Mouse (Mus musculus) hindbrain, postnatal 0 days (tissue): ENCODE data around the gene Ddah1. TPM values are rescaled to one million over a fixed set of nuclear protein-coding genes. Genes with fewer than 3 reads are reported as not detected.
A peak's percentile ranks its signal among the peaks of the same experiment; 100 is the strongest.

Source experiments
- ATAC-seq: fragments of 200-750 bp; cut with Nextera tagmentation; 2 replicates; pipeline ENCODE4 v1.8.0; 2017; ENCODE audit warnings: mild to moderate bottlenecking, moderate TSS enrichment, moderate library complexity
- DNase-seq: peaks from one replicate; pipeline ENCODE4 v3.0.0-alpha.2; 2015; ENCODE audit warnings: low spot score
- H3K27ac ChIP-seq: fragments of 300-500 bp; sonication (generic); 2 replicates; pipeline ENCODE4 v1.5.1; 2014; ENCODE audit warnings: mild to moderate bottlenecking
- H3K27me3 ChIP-seq: fragments of 300-500 bp; sonication (generic); 2 replicates; pipeline ENCODE4 v1.6.1; 2014; ENCODE audit warnings: low read length, mixed read lengths; ENCODE audit not compliant: insufficient read depth
- H3K36me3 ChIP-seq: fragments of 300-500 bp; sonication (generic); 2 replicates; pipeline ENCODE4 v1.6.1; 2014; ENCODE audit warnings: low read length, mixed read lengths; ENCODE audit not compliant: insufficient read depth
- H3K4me1 ChIP-seq: fragments of 300-500 bp; sonication (generic); 2 replicates; pipeline ENCODE4 v1.6.1; 2014; ENCODE audit warnings: antibody characterized with exemption, low read length, mixed read lengths; ENCODE audit not compliant: insufficient read depth
- H3K4me2 ChIP-seq: fragments of 300-500 bp; sonication (generic); 2 replicates; pipeline ENCODE4 v1.6.1; 2014; ENCODE audit warnings: low read depth, mild to moderate bottlenecking, low read length, moderate library complexity, mixed read lengths
- H3K4me3 ChIP-seq: fragments of 300-500 bp; sonication (generic); 2 replicates; pipeline ENCODE4 v1.5.1; 2014; ENCODE audit warnings: low read length
- H3K9ac ChIP-seq: fragments of 300-500 bp; sonication (generic); replicated peaks from 2 replicates; pipeline ENCODE4 v1.6.1; 2014; ENCODE audit warnings: mild to moderate bottlenecking, low read length, moderate library complexity, mixed read lengths
- H3K9me3 ChIP-seq: fragments of 300-500 bp; sonication (generic); 2 replicates; pipeline ENCODE4 v1.6.1; 2016; ENCODE audit warnings: low read length, mixed read lengths
- CTCF ChIP-seq: IDR thresholded peaks from 2 replicates; pipeline ENCODE4 v1.5.1; 2016; ENCODE audit warnings: antibody characterized with exemption, control low read depth, low read depth
- WGBS: fragments of 180-500 bp; shearing (Covaris S2); extraction: QIAGEN DNeasy Blood & Tissue Kit; methylation state at CpG from one replicate; pipeline ENCODE4 v1.1.7; 2014; 5-methylcytosine and 5-hydroxymethylcytosine counted together
- polyA plus RNA-seq: library from polyadenylated mRNA; unstranded; fragments of >200 nt; fragmentation: Nextera tagmentation; extraction: Ambion mirVana; gene quantifications from 2 replicates; pipeline ENCODE4 v1.2.1, GENCODE M21; 2015
- total RNA-seq: library from RNA; depleted of rRNA; stranded (reverse); fragments of >200 nt; gene quantifications from 2 replicates; pipeline ENCODE4 v1.2.3, GENCODE M21; 2014

The Ddah1 gene
- total and polyA plus RNA-seq, 2 experiments from 2014 or later: 125 to 170 TPM

DNA sequence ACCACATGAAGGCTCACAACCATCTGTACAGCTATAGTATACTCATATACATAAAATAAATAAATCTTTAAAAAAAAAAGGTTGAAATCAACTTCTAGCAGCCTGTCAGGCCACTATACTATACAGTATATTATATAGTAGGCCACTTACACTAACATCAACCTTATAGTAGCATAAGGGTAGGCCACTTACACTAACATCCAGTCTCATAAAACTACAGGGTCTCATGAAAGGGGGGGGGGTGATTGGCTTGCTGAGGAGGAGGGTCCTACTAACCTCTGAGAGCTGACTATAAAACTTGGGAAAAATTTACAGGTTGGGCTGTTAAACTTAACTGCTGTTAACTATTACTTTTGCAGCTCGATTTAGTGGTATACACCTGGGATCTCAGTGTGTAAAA lies 121.9 kb downstream of the Ddah1 start:
- DNase-seq (no peak), ATAC-seq (no peak)
- Histone ChIP-seq H3K9ac (no peak overlapping the region), H3K4me2 (no peak overlapping the region), H3K9me3 (no peaks in the 10 kb centered on the region), H3K27ac (no peak overlapping the region), H3K4me1 (peaks cover 11% of the 10 kb centered on the region), H3K27me3 (no peaks in the 10 kb centered on the region), H3K4me3 (no peak overlapping the region), H3K36me3 (no peaks in the 10 kb centered on the region)
- 80% methylated on average over 1 of the region's 1 CpGs for WGBS
- no peak for TF ChIP-seq CTCF

DNA sequence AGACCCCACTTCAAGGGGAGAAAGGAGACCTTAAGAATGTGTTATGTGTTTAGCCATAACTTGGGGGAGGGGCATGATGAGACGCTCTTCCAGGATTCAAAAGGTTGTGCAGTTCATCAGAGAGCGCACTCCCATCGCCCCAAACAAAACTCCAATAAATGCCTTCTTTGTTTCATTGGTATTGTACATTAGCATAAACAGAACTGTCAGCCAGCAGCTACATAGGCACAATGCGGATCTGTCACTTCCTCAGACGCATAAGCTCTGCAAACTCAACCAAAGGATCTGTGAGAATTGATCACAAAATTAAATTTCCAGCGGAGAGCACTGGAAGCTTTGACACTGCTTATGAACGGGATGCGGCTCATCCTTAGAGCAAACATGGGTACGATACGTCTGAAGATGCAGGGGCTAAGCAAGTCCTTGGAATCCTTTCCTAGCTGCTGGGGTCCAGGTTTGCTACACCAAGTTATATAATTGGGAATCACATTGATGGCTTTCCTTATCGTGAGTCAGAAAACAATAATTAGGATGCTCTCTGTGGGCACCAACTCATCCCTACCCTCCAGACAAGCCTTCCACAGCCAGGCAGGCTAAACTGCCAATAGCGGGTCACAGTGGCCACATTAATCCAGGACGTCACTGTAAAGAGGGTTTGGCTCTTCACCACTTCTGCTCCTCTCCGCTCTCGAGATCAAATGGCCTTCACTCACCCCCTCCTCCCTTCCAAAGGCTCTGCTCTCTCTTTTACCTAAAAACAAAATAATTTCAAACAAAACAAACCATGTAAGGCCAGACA lies 123.8 kb downstream of the Ddah1 start:
- Histone ChIP-seq H3K27me3 (no peaks in the 10 kb centered on the region), H3K9ac (no peak overlapping the region), H3K27ac (no peak overlapping the region), H3K36me3 (no peaks in the 10 kb centered on the region), H3K4me2 (no peak overlapping the region), H3K9me3 (no peaks in the 10 kb centered on the region), H3K4me1 (peaks cover 16% of the 10 kb centered on the region), H3K4me3 (no peak overlapping the region)
- DNase-seq (no peak), ATAC-seq (peak; percentile 55)
- 57% methylated on average over 15 of the region's 15 CpGs for WGBS
- no peak for TF ChIP-seq CTCF

DNA sequence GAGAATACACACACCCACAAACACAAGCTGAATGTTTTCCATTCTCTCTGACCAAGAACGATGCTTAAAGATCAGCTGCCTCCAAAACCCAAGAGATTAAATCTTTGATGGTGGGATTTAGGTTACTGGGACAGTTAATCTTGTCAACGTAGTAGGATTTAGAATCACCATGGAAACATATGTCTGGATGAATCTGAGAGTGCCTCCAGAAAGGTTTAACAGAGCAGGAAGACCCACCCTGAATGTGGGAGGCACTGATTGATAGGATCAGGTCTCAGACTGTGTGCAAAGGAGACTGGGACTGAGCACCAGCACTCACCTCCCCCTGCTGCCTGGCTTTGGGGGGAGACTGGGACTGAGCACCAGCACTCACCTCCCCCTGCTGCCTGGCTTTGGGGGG lies 124.8 kb downstream of the Ddah1 start:
- Histone ChIP-seq H3K27me3 (no peaks in the 10 kb centered on the region), H3K4me1 (peaks cover 16% of the 10 kb centered on the region), H3K4me3 (no peak overlapping the region), H3K4me2 (no peak overlapping the region), H3K9me3 (no peaks in the 10 kb centered on the region), H3K9ac (no peak overlapping the region), H3K27ac (no peak overlapping the region), H3K36me3 (no peaks in the 10 kb centered on the region)
- WGBS: 34% methylated on average over 2 of the region's 2 CpGs
- DNase-seq (no peak), ATAC-seq (peak; percentile 60)
- no peak for TF ChIP-seq CTCF

DNA sequence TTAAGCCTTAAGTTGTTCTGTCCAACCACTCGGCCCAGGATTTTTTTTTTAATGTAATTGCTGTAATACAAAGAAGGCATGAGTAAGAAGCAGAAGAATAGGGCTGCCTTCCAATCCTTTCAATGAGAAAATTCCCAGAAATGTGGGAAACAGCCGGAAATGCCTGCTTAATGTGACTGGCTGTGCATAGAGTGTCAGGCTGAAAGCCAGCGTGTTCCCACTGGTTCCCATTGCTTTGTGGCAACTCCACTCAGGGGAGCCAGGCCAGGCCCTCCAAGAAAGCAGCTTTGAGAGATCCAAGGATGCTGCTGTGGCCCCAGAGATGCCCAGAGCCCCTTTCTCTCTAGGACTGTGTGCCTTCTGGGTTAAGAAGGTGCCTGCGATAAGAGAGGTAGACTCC lies 126.9 kb downstream of the Ddah1 start:
- H3K4me1 ChIP-seq: peaks cover 16% of the 10 kb centered on the region
- DNase-seq (peak; percentile 52), ATAC-seq (no peak)
- no peak overlapping the region for H3K9ac ChIP-seq
- H3K27ac ChIP-seq: peak overlapping the region; percentile 16; the same call in 1 of the 2 replicates
- no peak overlapping the region for H3K4me2 ChIP-seq
- no peaks in the 10 kb centered on the region for H3K36me3 ChIP-seq
- 47% methylated on average over 4 of the region's 4 CpGs for WGBS
- H3K27me3 ChIP-seq: no peaks in the 10 kb centered on the region
- H3K9me3 ChIP-seq: no peaks in the 10 kb centered on the region
- H3K4me3 ChIP-seq: no peak overlapping the region
- TF ChIP-seq CTCF: no peak

DNA sequence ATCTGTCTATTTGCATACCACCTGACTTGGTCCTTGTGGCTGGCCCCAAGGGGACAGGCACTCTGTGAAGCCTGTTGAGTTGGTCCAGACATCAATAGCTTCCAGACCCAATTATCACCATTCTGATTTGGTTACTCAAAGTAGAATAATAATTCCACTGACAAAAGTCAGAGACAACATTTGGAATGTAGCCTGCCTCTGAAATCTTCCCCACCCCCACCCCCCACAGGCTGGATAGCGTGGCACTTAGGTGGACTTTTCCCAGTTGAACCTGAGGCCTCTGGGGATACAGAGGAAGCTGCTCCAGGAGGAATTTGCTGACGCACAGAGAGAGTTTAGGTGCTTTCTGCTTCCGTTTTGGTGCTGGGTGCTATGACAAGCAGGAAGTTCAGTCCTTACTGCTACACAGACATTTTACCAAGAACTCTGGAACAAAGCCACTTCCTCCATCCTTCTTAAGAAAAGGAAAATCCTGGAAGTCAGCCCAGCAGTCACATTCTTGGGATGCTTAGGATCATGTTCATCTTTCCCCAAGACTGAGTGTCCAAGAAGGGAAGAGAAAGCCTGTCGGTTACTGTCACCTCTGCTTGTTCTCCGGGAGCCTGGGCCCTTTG lies 127.5 kb downstream of the Ddah1 start:
- H3K9me3 ChIP-seq: no peaks in the 10 kb centered on the region
- H3K9ac ChIP-seq: no peak overlapping the region
- no peak overlapping the region for H3K4me3 ChIP-seq
- no peak for TF ChIP-seq CTCF
- ATAC-seq (no peak), DNase-seq (no peak)
- peak overlapping the region; percentile 16; the same call in 1 of the 2 replicates for H3K27ac ChIP-seq
- WGBS: 44% methylated on average over 5 of the region's 5 CpGs
- no peak overlapping the region for H3K4me2 ChIP-seq
- no peaks in the 10 kb centered on the region for H3K36me3 ChIP-seq
- peaks cover 16% of the 10 kb centered on the region for H3K4me1 ChIP-seq
- H3K27me3 ChIP-seq: no peaks in the 10 kb centered on the region

DNA sequence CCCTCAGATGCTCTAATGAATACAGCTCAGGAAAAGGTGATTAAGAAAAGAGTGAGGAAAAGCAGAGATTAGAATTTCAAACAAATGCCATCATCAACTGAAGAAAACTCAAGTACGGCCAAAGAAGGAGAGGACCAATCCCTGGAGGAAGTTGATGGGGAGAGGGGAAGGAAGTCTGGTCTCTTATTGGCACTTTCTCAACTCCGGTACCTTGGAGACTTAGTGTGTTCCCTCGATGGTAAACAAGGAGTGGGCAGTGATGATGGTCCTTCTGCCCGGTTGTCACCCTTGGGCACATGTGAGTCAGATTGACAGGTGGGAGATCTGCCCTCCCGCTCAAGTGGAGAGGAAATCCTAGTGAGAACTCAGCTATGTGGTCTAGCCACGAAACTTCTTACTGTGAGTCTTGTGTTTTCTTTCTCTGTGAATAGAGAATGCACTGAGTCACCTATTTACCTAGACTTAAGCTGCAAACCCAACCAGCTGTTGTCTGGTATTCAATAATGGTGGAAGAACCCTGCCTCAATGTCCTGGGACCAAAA lies 129.0 kb downstream of the Ddah1 start:
- H3K9me3 ChIP-seq: no peaks in the 10 kb centered on the region
- H3K36me3 ChIP-seq: no peaks in the 10 kb centered on the region
- no peak overlapping the region for H3K27ac ChIP-seq
- no peak overlapping the region for H3K4me3 ChIP-seq
- ATAC-seq: no peak
- H3K9ac ChIP-seq: no peak overlapping the region
- peaks cover 12% of the 10 kb centered on the region for H3K4me1 ChIP-seq
- 78% methylated on average over 6 of the region's 6 CpGs for WGBS
- no peak for TF ChIP-seq CTCF
- H3K4me2 ChIP-seq: no peak overlapping the region
- no peak for DNase-seq
- no peaks in the 10 kb centered on the region for H3K27me3 ChIP-seq
